Mouse (Mus musculus) embryonic facial prominence, embryonic 11.5 days (tissue): ENCODE data around the gene Il1rn. TPM values are rescaled to one million over a fixed set of nuclear protein-coding genes. Genes with fewer than 3 reads are reported as not detected.

Source experiments
- ATAC-seq: fragments of 200-750 bp; cut with Nextera tagmentation; replicated peaks from 2 replicates; pipeline ENCODE4 v1.8.0; 2017; ENCODE audit warnings: low read depth; ENCODE audit not compliant: insufficient number of reproducible peaks, low FRiP score, low TSS enrichment
- DNase-seq: peaks from one replicate; pipeline ENCODE4 v3.0.0-alpha.2; 2015; ENCODE audit warnings: low spot score
- H3K27ac ChIP-seq: fragments of 300-500 bp; sonication (generic); replicated peaks from 2 replicates; pipeline ENCODE4 v1.5.1; 2014; ENCODE audit warnings: mild to moderate bottlenecking, low read depth, low read length, control low read depth
- H3K27me3 ChIP-seq: fragments of 300-500 bp; sonication (generic); 2 replicates; pipeline ENCODE4 v1.6.1; 2014; ENCODE audit warnings: mild to moderate bottlenecking, low read length, moderate library complexity, mixed read lengths; ENCODE audit not compliant: control insufficient read depth, insufficient read depth
- H3K36me3 ChIP-seq: fragments of 300-500 bp; sonication (generic); replicated peaks from 2 replicates; pipeline ENCODE4 v1.6.1; 2014; ENCODE audit warnings: low read depth, mild to moderate bottlenecking, low read length, moderate library complexity, mixed read lengths; ENCODE audit not compliant: control insufficient read depth, insufficient read depth
- H3K4me1 ChIP-seq: fragments of 300-500 bp; sonication (generic); 2 replicates; pipeline ENCODE4 v1.6.1; 2014; ENCODE audit warnings: low read length, mixed read lengths; ENCODE audit not compliant: control insufficient read depth, insufficient read depth
- H3K4me2 ChIP-seq: fragments of 300-500 bp; sonication (generic); 2 replicates; pipeline ENCODE4 v1.6.1; 2014; ENCODE audit warnings: low read depth, mild to moderate bottlenecking, control low read depth, low read length, moderate library complexity
- H3K4me3 ChIP-seq: fragments of 300-500 bp; sonication (generic); 2 replicates; pipeline ENCODE4 v1.5.1; 2014; ENCODE audit warnings: low read depth, low read length, control low read depth
- H3K9ac ChIP-seq: fragments of 300-500 bp; sonication (generic); replicated peaks from 2 replicates; pipeline ENCODE4 v1.6.1; 2014; ENCODE audit warnings: mild to moderate bottlenecking, control low read depth, low read length
- H3K9me3 ChIP-seq: fragments of 300-500 bp; sonication (generic); replicated peaks from 2 replicates; pipeline ENCODE4 v1.6.1; 2016; ENCODE audit warnings: mild to moderate bottlenecking, low read length, inconsistent platforms, mixed read lengths; ENCODE audit not compliant: control insufficient read depth
- WGBS: fragments of 180-500 bp; shearing (Covaris S2); extraction: QIAGEN DNeasy Blood & Tissue Kit; methylation state at CpG from one replicate; pipeline ENCODE4 v1.1.7; 2014; 5-methylcytosine and 5-hydroxymethylcytosine counted together
- polyA plus RNA-seq: library from polyadenylated mRNA; unstranded; fragments of >200 nt; fragmentation: Nextera tagmentation; extraction: Ambion mirVana; gene quantifications from 2 replicates; pipeline ENCODE4 v1.2.1, GENCODE M21; 2014

Gene Il1rn
- polyA plus RNA-seq, 1 experiment from 2014 or later: not detected

DNA sequence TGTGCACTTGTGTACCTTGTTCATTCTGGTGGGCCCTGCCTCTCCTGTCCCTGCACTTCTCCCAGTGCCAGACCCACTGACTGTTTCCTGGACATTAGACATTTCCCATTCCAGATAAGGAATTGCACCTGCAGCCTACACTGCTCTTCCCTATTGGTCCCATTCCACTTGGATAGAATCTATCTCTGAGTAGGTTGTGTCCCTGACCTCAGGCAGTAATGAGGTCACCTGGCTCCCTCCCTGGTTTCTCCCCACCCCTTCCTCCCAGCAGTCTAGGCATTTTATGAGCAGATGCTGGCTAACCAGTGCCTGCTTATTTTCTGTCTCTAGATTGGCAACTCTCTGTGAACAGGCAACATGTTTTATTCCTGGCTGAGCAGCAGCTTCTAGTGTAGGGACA is 47.7 kb downstream of the Il1rn start:
- H3K4me2 ChIP-seq: no peak overlapping the region
- H3K9me3 ChIP-seq: no peaks in the 10 kb centered on the region
- H3K9ac ChIP-seq: no peak overlapping the region
- H3K4me3 ChIP-seq: no peak overlapping the region
- DNase-seq (no peak), ATAC-seq (no peak)
- H3K36me3 ChIP-seq: no peaks in the 10 kb centered on the region
- no peaks in the 10 kb centered on the region for H3K27me3 ChIP-seq
- no peak overlapping the region for H3K27ac ChIP-seq
- H3K4me1 ChIP-seq: no peaks in the 10 kb centered on the region

DNA sequence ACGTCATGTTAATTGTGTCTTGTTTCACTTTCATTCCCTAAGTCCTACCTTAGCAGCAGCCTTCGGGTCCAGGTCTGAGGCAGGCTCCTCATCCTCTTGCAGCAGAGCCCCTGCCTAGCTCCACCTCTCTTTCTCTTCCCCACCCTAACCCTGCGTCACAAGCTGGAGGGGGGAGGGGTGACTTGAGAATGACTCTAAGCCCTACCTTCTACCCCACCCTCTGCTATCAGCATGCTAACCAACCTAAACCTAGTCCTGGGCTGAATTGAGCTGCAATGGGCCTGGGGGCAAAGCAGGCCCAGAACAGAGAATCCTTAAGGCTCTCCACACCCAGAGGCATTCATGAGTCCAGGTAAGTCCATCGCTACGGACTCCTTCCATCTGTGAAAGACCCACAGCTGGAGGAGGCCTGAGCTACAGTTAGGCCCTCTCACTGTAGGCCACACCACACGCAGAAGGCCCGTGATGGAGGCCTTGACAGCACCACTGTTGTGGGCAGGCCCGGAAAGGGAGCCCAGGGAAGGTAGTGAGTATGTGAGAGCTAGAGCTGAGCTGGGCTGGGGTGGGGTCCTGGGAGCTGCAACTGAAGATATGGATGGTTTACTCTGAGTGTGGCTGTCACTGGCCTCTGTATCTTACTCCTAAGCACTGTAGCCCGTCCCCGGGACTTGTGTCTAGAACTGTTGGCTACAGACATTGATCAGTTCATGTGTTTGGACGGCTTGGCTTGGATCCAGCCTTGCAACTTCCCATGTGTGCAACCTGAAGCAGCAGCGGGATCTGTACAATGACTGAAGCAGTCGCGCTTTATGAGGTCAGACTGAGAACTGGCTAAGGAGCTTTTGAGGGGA is 48.7 kb downstream of the Il1rn start:
- no peaks in the 10 kb centered on the region for H3K36me3 ChIP-seq
- ATAC-seq: no peak
- H3K9me3 ChIP-seq: no peaks in the 10 kb centered on the region
- no peak for DNase-seq
- H3K27me3 ChIP-seq: no peaks in the 10 kb centered on the region
- no peak overlapping the region for H3K4me3 ChIP-seq
- H3K4me2 ChIP-seq: no peak overlapping the region
- no peak overlapping the region for H3K9ac ChIP-seq
- no peaks in the 10 kb centered on the region for H3K4me1 ChIP-seq
- H3K27ac ChIP-seq: no peak overlapping the region
- WGBS: 82% methylated on average over 14 of the region's 14 CpGs

DNA sequence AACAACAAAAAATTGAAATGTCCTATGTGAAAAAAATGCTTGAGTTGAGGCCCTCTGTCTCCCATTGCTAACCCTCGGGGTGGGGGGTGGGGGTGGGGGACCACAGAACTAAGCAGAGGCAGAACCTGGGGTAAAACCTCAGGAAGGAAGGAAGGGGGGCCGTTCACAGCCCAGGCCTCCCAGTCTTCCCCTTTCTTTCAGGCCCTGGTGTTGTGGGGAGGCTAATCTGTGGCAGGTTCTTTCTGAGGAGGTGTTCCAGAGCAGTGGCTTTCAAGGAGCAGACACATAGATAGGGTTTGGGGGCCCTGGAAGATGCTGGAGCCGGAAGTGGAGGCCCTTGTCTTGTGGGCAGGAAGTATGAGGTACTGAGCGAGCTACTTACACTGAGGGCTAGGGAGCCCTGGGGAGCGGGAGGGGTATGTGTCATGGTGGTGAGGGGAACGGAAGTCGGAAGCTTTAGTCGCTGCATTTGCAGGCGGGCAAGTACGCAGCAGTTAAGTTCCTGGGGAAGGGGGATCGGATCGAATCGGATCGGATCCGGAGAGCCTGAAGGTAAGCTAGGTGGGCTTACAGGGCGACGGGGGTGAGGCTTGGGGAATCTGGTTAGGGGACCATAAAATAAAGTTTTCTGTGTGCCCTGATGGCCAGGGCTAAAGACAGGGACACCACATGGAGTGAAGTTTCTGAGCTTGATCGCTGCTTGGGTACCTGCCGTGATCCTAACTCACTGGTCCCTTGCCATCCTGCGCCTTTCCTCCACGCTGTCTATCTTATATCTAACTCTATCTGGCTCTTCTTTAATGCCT is 49.7 kb downstream of the Il1rn start:
- Histone ChIP-seq H3K36me3 (no peaks in the 10 kb centered on the region), H3K4me3 (no peak overlapping the region), H3K27me3 (no peaks in the 10 kb centered on the region), H3K9me3 (no peaks in the 10 kb centered on the region), H3K4me2 (no peak overlapping the region), H3K4me1 (no peaks in the 10 kb centered on the region), H3K27ac (no peak overlapping the region), H3K9ac (no peak overlapping the region)
- DNase-seq: no peak
- ATAC-seq: no peak
- 87% methylated on average over 21 of the region's 21 CpGs for WGBS

DNA sequence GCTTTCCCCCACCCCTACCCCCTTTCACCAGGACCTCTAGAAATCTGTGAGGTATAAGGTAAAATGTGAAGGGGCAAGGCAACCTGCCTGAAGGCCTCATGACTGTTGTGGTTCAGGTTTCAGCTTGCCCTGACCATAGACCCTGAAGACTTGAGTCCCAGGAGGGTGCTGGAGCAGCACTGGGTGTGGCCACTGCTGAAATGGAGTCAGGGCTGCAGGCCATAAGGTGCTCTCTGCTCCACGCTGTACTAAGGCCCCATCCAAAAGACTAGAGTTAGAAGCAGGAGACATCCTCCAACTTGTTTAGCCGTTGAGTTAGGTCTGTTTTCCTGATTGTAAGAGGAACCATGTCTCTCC is 50.3 kb downstream of the Il1rn start:
- H3K27me3 ChIP-seq: no peaks in the 10 kb centered on the region
- H3K36me3 ChIP-seq: no peaks in the 10 kb centered on the region
- no peak overlapping the region for H3K4me3 ChIP-seq
- H3K9ac ChIP-seq: no peak overlapping the region
- no peaks in the 10 kb centered on the region for H3K4me1 ChIP-seq
- 87% methylated on average over 2 of the region's 2 CpGs for WGBS
- no peak overlapping the region for H3K4me2 ChIP-seq
- no peak for ATAC-seq
- no peak for DNase-seq
- H3K9me3 ChIP-seq: no peaks in the 10 kb centered on the region
- no peak overlapping the region for H3K27ac ChIP-seq

DNA sequence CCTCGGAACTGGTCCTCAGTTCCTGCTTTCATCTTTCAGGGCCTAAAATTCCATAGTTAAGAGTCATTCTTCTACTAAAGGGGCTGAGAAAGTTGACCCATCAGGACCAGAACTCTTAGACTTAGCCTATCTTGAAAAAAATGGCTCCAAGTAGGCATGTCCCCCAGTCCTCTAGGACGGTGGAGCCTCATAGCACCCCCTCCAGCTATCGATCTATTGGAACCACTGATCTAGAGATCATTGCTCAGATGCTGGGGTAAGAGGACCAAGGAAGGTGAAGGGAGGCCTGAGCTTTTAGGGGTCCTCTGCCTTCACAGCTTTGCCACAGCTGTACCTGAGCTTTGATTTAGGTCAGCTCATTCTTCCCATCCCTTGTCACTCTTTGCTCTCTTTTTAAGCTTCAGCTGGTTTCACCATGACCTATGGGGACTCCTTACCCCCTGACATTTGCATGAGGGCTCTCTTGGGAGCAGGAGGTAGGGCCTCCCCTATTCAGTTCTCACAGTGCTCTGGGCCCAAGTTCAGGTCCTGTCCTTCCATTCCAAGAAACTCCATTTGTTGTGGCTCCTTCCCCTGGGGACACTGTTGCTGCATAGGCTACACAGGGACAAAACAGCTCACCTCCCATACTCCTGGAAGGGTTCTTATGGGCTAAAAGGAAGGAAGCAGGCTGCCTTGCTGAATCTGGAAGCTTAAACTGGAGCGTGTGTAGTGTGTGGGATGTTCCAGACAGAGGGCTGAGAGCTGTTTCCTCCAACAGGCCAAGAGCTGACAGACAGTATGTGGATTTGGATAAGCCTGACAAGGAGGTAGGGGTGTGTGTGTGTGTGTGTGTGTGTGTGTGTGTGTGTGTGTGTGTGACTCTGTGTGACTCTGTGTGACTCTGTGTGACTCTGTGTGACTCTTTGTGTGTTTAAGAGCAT is 51.0 kb downstream of the Il1rn start:
- Histone ChIP-seq H3K4me1 (no peaks in the 10 kb centered on the region), H3K9me3 (no peaks in the 10 kb centered on the region), H3K27me3 (no peaks in the 10 kb centered on the region), H3K27ac (no peak overlapping the region), H3K9ac (no peak overlapping the region), H3K4me2 (no peak overlapping the region), H3K36me3 (no peaks in the 10 kb centered on the region), H3K4me3 (no peak overlapping the region)
- no peak for ATAC-seq
- no peak for DNase-seq
- WGBS: 84% methylated on average over 4 of the region's 4 CpGs

DNA sequence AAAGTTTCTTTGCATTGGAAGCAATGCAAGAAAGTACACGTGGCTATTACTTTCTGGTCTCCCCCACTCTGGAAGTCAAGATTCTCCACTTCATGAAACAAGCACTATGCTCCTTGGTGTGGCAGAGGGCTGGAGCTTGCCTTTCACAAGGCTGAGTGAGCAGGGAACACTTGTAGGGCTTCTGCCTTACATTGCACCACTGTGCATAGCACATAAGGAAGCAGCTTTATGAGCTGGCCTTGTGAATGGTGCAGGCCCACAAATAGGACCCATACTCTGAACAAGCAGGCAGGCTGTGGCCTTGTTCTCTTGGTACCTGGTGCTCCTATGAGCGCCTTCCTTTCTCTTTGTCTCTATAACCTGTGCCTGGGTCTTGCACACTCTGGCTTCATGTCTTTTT is 56.6 kb downstream of the Il1rn start:
- H3K9ac ChIP-seq: no peak overlapping the region
- ATAC-seq (no peak), DNase-seq (no peak)
- H3K4me1 ChIP-seq: no peaks in the 10 kb centered on the region
- no peak overlapping the region for H3K27ac ChIP-seq
- H3K36me3 ChIP-seq: no peaks in the 10 kb centered on the region
- H3K27me3 ChIP-seq: no peaks in the 10 kb centered on the region
- H3K9me3 ChIP-seq: no peaks in the 10 kb centered on the region
- no peak overlapping the region for H3K4me2 ChIP-seq
- H3K4me3 ChIP-seq: no peak overlapping the region
- 82% methylated on average over 2 of the region's 2 CpGs for WGBS

DNA sequence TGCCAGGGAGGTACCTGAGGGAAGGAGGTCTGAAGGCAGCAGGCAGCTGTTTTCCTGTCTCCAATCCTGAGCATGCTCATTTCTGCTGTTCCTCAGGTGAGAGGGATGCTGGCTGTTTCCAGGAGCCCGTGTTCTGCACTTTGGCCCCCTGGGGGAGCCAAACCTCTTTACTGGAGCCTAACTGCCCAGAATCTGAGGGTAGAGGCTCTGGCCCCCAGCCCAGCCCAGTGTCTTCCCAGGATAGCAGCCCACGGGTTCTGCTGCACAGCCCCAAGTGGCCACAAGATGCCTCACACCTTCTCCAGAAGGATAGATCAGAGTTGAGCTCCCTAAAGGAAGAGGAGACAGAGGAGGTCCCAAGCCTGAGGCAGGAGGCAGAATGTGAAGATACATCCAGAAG is 60.5 kb downstream of the Il1rn start:
- H3K27me3 ChIP-seq: no peaks in the 10 kb centered on the region
- H3K4me2 ChIP-seq: no peak overlapping the region
- H3K4me3 ChIP-seq: no peak overlapping the region
- no peak overlapping the region for H3K9ac ChIP-seq
- H3K4me1 ChIP-seq: no peaks in the 10 kb centered on the region
- WGBS: 22% methylated on average over 2 of the region's 2 CpGs
- H3K9me3 ChIP-seq: no peaks in the 10 kb centered on the region
- ATAC-seq: no peak
- no peak overlapping the region for H3K27ac ChIP-seq
- no peaks in the 10 kb centered on the region for H3K36me3 ChIP-seq
- DNase-seq: no peak
